Mouse (Mus musculus) limb, embryonic 11.5 days (tissue): ENCODE results near the gene Fgfr2. TPM values are rescaled to one million over a fixed set of nuclear protein-coding genes. Genes with fewer than 3 reads are reported as not detected.
"Not testable (repeated sequence)": the region's sequence is repeated elsewhere in the genome, so short reads cannot be mapped to it uniquely, and the experiment has no call there.

Experiments used
- ATAC-seq: fragments of 200-750 bp; cut with Nextera tagmentation; 2 replicates; pipeline ENCODE4 v1.8.0; 2017; ENCODE audit warnings: low read depth; ENCODE audit not compliant: insufficient number of reproducible peaks, low FRiP score, low TSS enrichment
- DNase-seq: peaks from one replicate; pipeline ENCODE4 v3.0.0-alpha.2; 2015; ENCODE audit warnings: low spot score
- H3K27ac ChIP-seq: fragments of 300-500 bp; sonication (generic); replicated peaks from 2 replicates; pipeline ENCODE4 v1.5.1; 2014; ENCODE audit warnings: low read depth, mild to moderate bottlenecking, low read length
- H3K27me3 ChIP-seq: fragments of 300-500 bp; sonication (generic); 2 replicates; pipeline ENCODE4 v1.6.1; 2014; ENCODE audit warnings: mild to moderate bottlenecking, low read length, mixed read lengths; ENCODE audit not compliant: control insufficient read depth, insufficient read depth
- H3K36me3 ChIP-seq: fragments of 300-500 bp; sonication (generic); 2 replicates; pipeline ENCODE4 v1.6.1; 2014; ENCODE audit warnings: mild to moderate bottlenecking, low read length, moderate library complexity, mixed read lengths; ENCODE audit not compliant: control insufficient read depth, insufficient read depth
- H3K4me1 ChIP-seq: fragments of 300-500 bp; sonication (generic); 2 replicates; pipeline ENCODE4 v1.6.1; 2014; ENCODE audit warnings: low read length, mixed read lengths; ENCODE audit not compliant: control insufficient read depth, insufficient read depth
- H3K4me2 ChIP-seq: fragments of 300-500 bp; sonication (generic); 2 replicates; pipeline ENCODE4 v1.6.1; 2014; ENCODE audit warnings: low read depth, mild to moderate bottlenecking, moderate library complexity; ENCODE audit not compliant: severe bottlenecking
- H3K4me3 ChIP-seq: fragments of 300-500 bp; sonication (generic); 2 replicates; pipeline ENCODE4 v1.5.1; 2014; ENCODE audit warnings: low read depth, low read length
- H3K9ac ChIP-seq: fragments of 300-500 bp; sonication (generic); 2 replicates; pipeline ENCODE4 v1.6.1; 2014; ENCODE audit warnings: mild to moderate bottlenecking, low read length
- H3K9me3 ChIP-seq: fragments of 300-500 bp; sonication (generic); 2 replicates; pipeline ENCODE4 v1.6.1; 2016; ENCODE audit warnings: low read length; ENCODE audit not compliant: control insufficient read depth
- WGBS: fragments of 180-500 bp; shearing (Covaris S2); extraction: QIAGEN DNeasy Blood & Tissue Kit; methylation state at CpG from one replicate; pipeline ENCODE4 v1.1.7; 2014; 5-methylcytosine and 5-hydroxymethylcytosine counted together
- polyA plus RNA-seq: library from polyadenylated mRNA; unstranded; fragments of >200 nt; fragmentation: Nextera tagmentation; extraction: Ambion mirVana; gene quantifications from 2 replicates; pipeline ENCODE4 v1.2.1, GENCODE M21; 2014

The Fgfr2 gene
- polyA plus RNA-seq, 1 experiment from 2014 or later: 60.1 TPM

DNA sequence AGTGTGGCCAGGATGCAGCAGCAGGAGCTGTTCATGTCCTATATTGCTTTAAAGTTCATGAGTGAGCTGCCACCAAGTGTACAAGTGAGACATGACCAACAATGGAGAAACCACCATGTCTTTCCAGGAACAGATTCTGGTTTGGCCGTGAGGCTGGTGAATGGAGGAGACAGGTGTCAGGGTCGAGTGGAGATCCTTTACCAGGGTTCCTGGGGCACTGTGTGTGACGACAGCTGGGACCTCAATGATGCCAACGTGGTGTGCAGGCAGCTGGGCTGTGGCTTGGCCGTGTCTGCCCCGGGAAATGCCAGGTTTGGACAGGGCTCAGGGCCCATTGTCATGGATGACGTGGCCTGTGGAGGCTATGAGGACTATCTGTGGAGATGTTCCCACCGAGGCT, 2082.4 kb downstream of the Fgfr2 start:
- WGBS: 88% methylated on average over 8 of the region's 8 CpGs
- not testable (repeated sequence) for H3K27ac ChIP-seq, H3K27me3 ChIP-seq, H3K36me3 ChIP-seq, H3K4me2 ChIP-seq, DNase-seq, H3K4me3 ChIP-seq, H3K4me1 ChIP-seq, H3K9ac ChIP-seq, H3K9me3 ChIP-seq, ATAC-seq

DNA sequence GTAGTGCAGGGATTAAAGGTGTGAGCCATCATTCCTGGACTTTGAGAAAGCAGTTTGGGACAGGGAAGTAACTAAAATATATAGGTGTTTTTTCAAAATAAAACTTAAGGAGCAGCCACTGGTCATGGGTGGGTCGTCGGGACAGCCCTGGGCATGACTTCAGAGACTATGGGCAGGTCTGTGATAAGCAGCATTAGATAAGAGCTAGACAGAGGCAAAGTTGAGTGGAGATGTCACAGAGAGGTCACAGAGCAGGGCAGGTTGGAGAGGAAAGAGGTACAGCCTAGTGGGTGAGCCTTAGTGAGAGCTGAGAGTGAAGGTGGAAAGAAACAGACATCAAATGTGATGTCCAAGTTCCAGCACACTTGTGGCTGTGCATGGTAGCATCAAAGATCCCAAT, 2086.1 kb downstream of the Fgfr2 start:
- no peak overlapping the region for H3K4me3 ChIP-seq
- no peaks in the 10 kb centered on the region for H3K4me1 ChIP-seq
- no peaks in the 10 kb centered on the region for H3K36me3 ChIP-seq
- 86% methylated on average over 2 of the region's 2 CpGs for WGBS
- DNase-seq: no peak
- no peak for ATAC-seq
- no peak overlapping the region for H3K9ac ChIP-seq
- no peaks in the 10 kb centered on the region for H3K9me3 ChIP-seq
- no peak overlapping the region for H3K27ac ChIP-seq
- no peaks in the 10 kb centered on the region for H3K27me3 ChIP-seq
- no peak overlapping the region for H3K4me2 ChIP-seq

DNA sequence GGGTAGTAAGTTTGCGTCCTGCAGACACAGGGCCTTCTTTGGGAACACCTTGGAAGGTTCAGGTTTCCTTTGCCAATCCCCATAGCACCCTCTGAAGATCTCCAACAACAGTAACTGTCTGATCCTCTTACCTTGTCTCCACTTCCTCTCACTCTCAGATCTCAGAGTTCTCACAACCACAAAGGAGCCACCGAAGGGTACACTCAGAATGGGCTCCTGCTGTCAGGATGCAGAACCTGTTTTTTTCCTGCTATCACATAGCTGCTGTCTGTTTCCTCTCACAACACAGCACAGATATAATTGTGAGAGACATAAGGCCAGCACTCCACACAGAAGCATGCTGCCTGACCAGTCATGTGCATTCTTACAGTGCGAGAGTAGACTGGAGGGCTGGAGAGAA, 2086.8 kb downstream of the Fgfr2 start:
- no peak overlapping the region for H3K4me2 ChIP-seq
- no peaks in the 10 kb centered on the region for H3K9me3 ChIP-seq
- H3K27ac ChIP-seq: no peak overlapping the region
- 93% methylated on average over 3 of the region's 3 CpGs for WGBS
- no peak for ATAC-seq
- H3K27me3 ChIP-seq: no peaks in the 10 kb centered on the region
- no peaks in the 10 kb centered on the region for H3K36me3 ChIP-seq
- no peak for DNase-seq
- no peak overlapping the region for H3K9ac ChIP-seq
- no peak overlapping the region for H3K4me3 ChIP-seq
- H3K4me1 ChIP-seq: no peaks in the 10 kb centered on the region

DNA sequence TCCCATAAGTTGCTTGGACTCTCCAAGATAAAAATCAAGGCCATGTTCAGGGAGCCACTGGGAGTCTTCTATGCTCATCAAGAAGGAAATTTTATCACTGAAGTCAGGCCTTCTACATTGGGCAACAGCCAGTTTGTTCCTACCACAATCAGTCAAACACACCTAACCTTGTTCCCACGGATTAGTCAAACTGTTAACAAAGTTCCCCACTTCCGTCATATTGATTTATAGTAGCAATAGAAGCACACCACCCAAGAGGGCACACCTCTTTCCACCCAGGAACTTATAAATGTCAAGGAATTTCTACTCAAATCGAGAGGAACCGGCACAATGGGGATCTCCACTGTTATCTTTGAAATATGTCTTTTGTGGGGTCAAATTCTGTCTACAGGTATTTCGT, 2091.4 kb downstream of the Fgfr2 start, which contains the start of gene Dmbt1:
Gene Dmbt1 (plus strand): TSS at position 299 of the 400 bp plus-strand sequence.
- WGBS: 76% methylated on average over 5 of the region's 5 CpGs
- no peaks in the 10 kb centered on the region for H3K9me3 ChIP-seq
- no peak within 1 kb of the TSS for H3K27ac ChIP-seq
- no peaks in the 10 kb centered on the region for H3K36me3 ChIP-seq
- H3K9ac ChIP-seq: no peak within 1 kb of the TSS
- no peak within 1 kb of the TSS for H3K4me3 ChIP-seq
- H3K27me3 ChIP-seq: no peaks in the 10 kb centered on the region
- H3K4me2 ChIP-seq: no peak within 1 kb of the TSS
- no peaks in the 10 kb centered on the region for H3K4me1 ChIP-seq
- ATAC-seq (no peak), DNase-seq (no peak)

DNA sequence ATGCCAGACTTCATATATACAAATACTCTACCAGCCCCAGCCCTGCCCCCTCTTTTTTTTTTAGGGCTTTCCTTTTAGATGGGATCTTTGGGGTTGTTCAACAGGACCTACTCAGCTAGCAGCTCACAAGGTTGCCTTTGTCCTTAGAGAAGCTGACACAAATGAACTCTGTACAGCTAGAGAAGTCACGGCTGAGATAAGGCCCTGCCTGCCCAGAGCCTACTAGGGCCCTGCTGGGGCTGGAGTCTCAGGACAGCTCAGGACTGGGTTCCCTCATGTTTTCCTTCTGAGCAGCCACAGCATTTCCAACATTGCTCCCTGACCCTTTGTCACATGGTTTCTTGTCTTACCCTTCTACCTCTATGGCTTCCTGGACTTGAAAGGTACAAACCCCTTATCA, 2095.6 kb downstream of the Fgfr2 start:
- Histone ChIP-seq H3K27me3 (no peaks in the 10 kb centered on the region), H3K4me2 (no peak overlapping the region), H3K36me3 (no peaks in the 10 kb centered on the region), H3K4me1 (no peaks in the 10 kb centered on the region), H3K9ac (no peak overlapping the region), H3K27ac (no peak overlapping the region), H3K4me3 (no peak overlapping the region), H3K9me3 (no peaks in the 10 kb centered on the region)
- DNase-seq: no peak
- no peak for ATAC-seq
- WGBS: 91% methylated on average over 1 of the region's 1 CpGs

DNA sequence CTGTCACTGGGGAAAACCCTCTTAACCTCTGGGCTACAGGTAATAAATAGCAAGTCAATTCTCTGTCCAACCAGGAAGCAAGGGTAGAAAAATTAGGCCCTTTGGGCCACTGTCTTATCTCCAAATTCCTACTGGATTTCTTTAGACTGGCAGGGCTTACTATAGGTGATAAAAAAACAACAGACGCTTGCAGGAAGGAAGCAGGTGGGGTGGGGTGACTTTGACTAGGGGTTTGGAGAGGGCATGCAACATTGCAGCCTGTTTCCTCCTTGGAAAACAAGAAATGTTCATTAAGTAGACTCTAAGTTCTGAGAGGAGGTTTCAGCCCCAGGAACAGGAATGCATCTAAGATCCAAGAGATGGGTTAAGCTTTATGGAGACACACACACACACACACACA, 2098.3 kb downstream of the Fgfr2 start:
- H3K27ac ChIP-seq: no peak overlapping the region
- H3K4me1 ChIP-seq: no peaks in the 10 kb centered on the region
- DNase-seq: no peak
- no peak for ATAC-seq
- no peak overlapping the region for H3K4me3 ChIP-seq
- H3K9me3 ChIP-seq: no peaks in the 10 kb centered on the region
- no peak overlapping the region for H3K9ac ChIP-seq
- no peaks in the 10 kb centered on the region for H3K36me3 ChIP-seq
- H3K27me3 ChIP-seq: no peaks in the 10 kb centered on the region
- WGBS: 66% methylated on average over 1 of the region's 1 CpGs
- H3K4me2 ChIP-seq: no peak overlapping the region

DNA sequence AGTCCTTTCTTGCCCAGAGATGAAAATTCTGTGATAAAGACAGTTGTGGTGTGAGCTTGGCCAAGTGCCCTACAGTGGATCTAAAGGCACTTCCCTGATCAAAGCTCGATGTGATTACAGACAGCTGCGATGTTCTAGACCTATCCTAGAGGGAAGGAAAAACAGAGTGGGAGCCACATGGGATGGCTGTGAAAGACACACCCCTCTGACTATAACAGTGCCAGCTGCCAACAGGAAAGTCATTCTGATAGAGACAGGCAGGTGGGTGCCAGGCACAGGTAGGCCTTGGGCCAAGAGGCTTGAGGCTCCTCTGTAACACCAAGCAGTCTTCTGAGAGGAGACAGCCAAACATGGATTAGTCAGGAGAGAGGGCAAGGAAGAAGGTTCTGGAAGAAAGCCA, 2104.0 kb downstream of the Fgfr2 start:
- H3K4me3 ChIP-seq: no peak overlapping the region
- no peaks in the 10 kb centered on the region for H3K4me1 ChIP-seq
- no peak overlapping the region for H3K4me2 ChIP-seq
- WGBS: 89% methylated on average over 2 of the region's 2 CpGs
- H3K36me3 ChIP-seq: no peaks in the 10 kb centered on the region
- no peak overlapping the region for H3K9ac ChIP-seq
- DNase-seq (no peak), ATAC-seq (no peak)
- no peaks in the 10 kb centered on the region for H3K9me3 ChIP-seq
- H3K27me3 ChIP-seq: no peaks in the 10 kb centered on the region
- no peak overlapping the region for H3K27ac ChIP-seq

DNA sequence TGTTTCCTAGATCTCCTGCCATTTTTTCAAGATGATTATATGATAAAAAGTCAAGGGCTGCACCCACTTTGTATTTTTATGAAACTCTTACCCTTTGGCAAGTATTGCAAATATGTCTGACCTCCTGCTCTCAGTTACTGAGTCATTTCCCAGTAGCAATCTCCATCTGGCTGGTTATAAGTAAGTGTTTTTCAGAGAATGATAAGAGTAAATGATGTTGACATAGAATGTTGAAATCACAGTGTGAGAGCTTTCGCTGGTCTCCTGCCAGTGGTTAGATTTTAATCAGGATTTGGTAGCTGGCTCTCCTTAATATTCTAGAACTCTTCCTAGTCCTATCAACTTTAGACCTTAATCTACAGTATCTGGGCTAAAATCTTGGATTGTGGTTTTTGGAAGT, 2111.2 kb downstream of the Fgfr2 start:
- no peak for ATAC-seq
- H3K4me3 ChIP-seq: no peak overlapping the region
- no peaks in the 10 kb centered on the region for H3K4me1 ChIP-seq
- no peak overlapping the region for H3K4me2 ChIP-seq
- whole genome bisulfite sequencing: 89% methylated on average over 1 of the region's 1 CpGs
- DNase-seq: no peak
- no peaks in the 10 kb centered on the region for H3K27me3 ChIP-seq
- H3K36me3 ChIP-seq: no peaks in the 10 kb centered on the region
- no peak overlapping the region for H3K9ac ChIP-seq
- no peak overlapping the region for H3K27ac ChIP-seq
- no peaks in the 10 kb centered on the region for H3K9me3 ChIP-seq

DNA sequence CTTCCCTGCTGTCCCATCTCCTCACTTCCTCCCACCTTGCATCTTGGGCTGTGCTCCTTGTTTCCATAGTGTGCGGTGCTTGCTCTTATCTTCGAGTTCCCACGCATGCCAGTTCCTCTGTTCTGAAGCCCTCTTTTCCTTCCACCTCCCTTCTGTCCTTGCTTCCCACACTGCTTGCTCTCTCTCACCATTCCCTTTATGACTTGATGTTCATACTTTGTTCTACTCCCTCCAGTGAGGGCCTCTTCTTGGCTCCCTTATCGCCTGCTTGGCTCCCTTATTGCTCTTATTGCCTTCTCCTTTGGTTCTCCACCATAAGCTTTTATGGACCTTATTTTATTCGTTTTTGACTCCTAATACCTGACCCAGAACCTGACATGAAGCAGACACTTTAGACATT, 2114.0 kb downstream of the Fgfr2 start:
- no peaks in the 10 kb centered on the region for H3K27me3 ChIP-seq
- H3K4me3 ChIP-seq: no peak overlapping the region
- no peaks in the 10 kb centered on the region for H3K36me3 ChIP-seq
- H3K4me1 ChIP-seq: no peaks in the 10 kb centered on the region
- 86% methylated on average over 5 of the region's 5 CpGs for WGBS
- no peak for DNase-seq
- ATAC-seq: no peak
- no peak overlapping the region for H3K27ac ChIP-seq
- H3K9ac ChIP-seq: no peak overlapping the region
- H3K9me3 ChIP-seq: no peaks in the 10 kb centered on the region
- H3K4me2 ChIP-seq: no peak overlapping the region
